Mouse (Mus musculus) erythroblast, embryonic 14.5 days (primary cell): ENCODE data around the gene Lrrc23. TPM values are rescaled to one million over a fixed set of nuclear protein-coding genes. Genes with fewer than 3 reads are reported as not detected.
"Not testable (repeated sequence)": the region's sequence is repeated elsewhere in the genome, so short reads cannot be mapped to it uniquely, and the experiment has no call there.

Experiments
- H3K27me3 ChIP-seq: 2 replicates; pipeline ENCODE4 v1.6.1; 2012; ENCODE audit warnings: inconsistent platforms; ENCODE audit not compliant: control insufficient read depth
- H3K36me3 ChIP-seq: 2 replicates; pipeline ENCODE4 v1.6.1; 2012; ENCODE audit warnings: mild to moderate bottlenecking, inconsistent platforms; ENCODE audit not compliant: control insufficient read depth
- H3K4me1 ChIP-seq: 2 replicates; pipeline ENCODE4 v1.6.1; 2012; ENCODE audit warnings: inconsistent platforms; ENCODE audit not compliant: control insufficient read depth
- H3K4me3 ChIP-seq: replicated peaks from 2 replicates; pipeline ENCODE3; 2012; ENCODE audit warnings: moderate library complexity, mild to moderate bottlenecking, inconsistent platforms
- H3K9me3 ChIP-seq: 2 replicates; pipeline ENCODE4 v1.6.1; 2012; ENCODE audit warnings: low read length, inconsistent platforms, mixed read lengths; ENCODE audit not compliant: control insufficient read depth
- GATA1 ChIP-seq: IDR thresholded peaks from 2 replicates; pipeline ENCODE4 v1.6.1; 2012; ENCODE audit warnings: low read length, inconsistent platforms, mixed read lengths
- TAL1 ChIP-seq: IDR thresholded peaks from 3 replicates; pipeline ENCODE4 v1.6.1; 2012; ENCODE audit warnings: low read length, inconsistent platforms, mixed read lengths
- polyA plus RNA-seq: library from polyadenylated mRNA; stranded (reverse); fragments of >175 nt; gene quantifications from 2 replicates; pipeline ENCODE4 v1.2.3, GENCODE M21; 2012

Lrrc23 gene
- polyA plus RNA-seq, 1 experiment = not detected

- peaks cover 50% of the 10 kb centered on the region for H3K4me1 ChIP-seq
- H3K27me3 ChIP-seq = no peaks in the 10 kb centered on the region
- H3K4me3 ChIP-seq = peak overlapping the region; percentile 84
- no peaks in the 10 kb centered on the region for H3K9me3 ChIP-seq
- peaks cover 80% of the 10 kb centered on the region for H3K36me3 ChIP-seq
- TF ChIP-seq TAL1 (no peak), GATA1 (no peak)
These were observed 34.9 kb upstream of the Lrrc23 start for GRCm38 (mm10) chr6:124814448-124814847.

GRCm38 (mm10) chr6:124813933-124814332 lies 34.4 kb upstream of the Lrrc23 start, which contains the start of gene Tpi1:
Tpi1 (minus strand) TSS chr6:124814296.
- Histone ChIP-seq H3K9me3 (no peaks in the 10 kb centered on the region), H3K36me3 (peaks cover 74% of the 10 kb centered on the region), H3K4me1 (peaks cover 55% of the 10 kb centered on the region), H3K27me3 (no peaks in the 10 kb centered on the region), H3K4me3 (peak within 1 kb of the TSS; percentile 84)
- TF ChIP-seq GATA1 (no peak), TAL1 (no peak)

GRCm38 (mm10) chr6:124813496-124813895 lies 34.0 kb upstream of the Lrrc23 start:
- TF ChIP-seq GATA1 (no peak), TAL1 (no peak)
- peaks cover 70% of the 10 kb centered on the region for H3K36me3 ChIP-seq
- H3K9me3 ChIP-seq = no peaks in the 10 kb centered on the region
- H3K4me3 ChIP-seq = peak overlapping the region; percentile 84
- H3K4me1 ChIP-seq = peaks cover 59% of the 10 kb centered on the region
- H3K27me3 ChIP-seq = no peaks in the 10 kb centered on the region

- peaks cover 66% of the 10 kb centered on the region for H3K4me1 ChIP-seq
- H3K4me3 ChIP-seq = peak overlapping the region; percentile 84
- H3K27me3 ChIP-seq = no peaks in the 10 kb centered on the region
- H3K36me3 ChIP-seq = peaks cover 64% of the 10 kb centered on the region
- TF ChIP-seq GATA1 (no peak), TAL1 (no peak)
- no peaks in the 10 kb centered on the region for H3K9me3 ChIP-seq
These were observed 33.3 kb upstream of the Lrrc23 start for GRCm38 (mm10) chr6:124812848-124813247.

GRCm38 (mm10) chr6:124811701-124812560 lies 32.4 kb upstream of the Lrrc23 start:
- H3K4me3 ChIP-seq = peak overlapping the region; percentile 84

GRCm38 (mm10) chr6:124811403-124811665 lies 31.8 kb upstream of the Lrrc23 start:
- no peak overlapping the region for H3K4me3 ChIP-seq
- H3K27me3 ChIP-seq = no peaks in the 10 kb centered on the region
- H3K4me1 ChIP-seq = peaks cover 75% of the 10 kb centered on the region
- peaks cover 48% of the 10 kb centered on the region for H3K36me3 ChIP-seq
- TF ChIP-seq TAL1 (no peak), GATA1 (no peak)
- no peaks in the 10 kb centered on the region for H3K9me3 ChIP-seq

More at GRCm38 (mm10) chr6:124811701-124812560, 32.4 kb upstream of the Lrrc23 start:
- peaks cover 70% of the 10 kb centered on the region for H3K4me1 ChIP-seq
- no peaks in the 10 kb centered on the region for H3K9me3 ChIP-seq
- no peaks in the 10 kb centered on the region for H3K27me3 ChIP-seq
- H3K36me3 ChIP-seq = peaks cover 54% of the 10 kb centered on the region
- TF ChIP-seq GATA1 (no peak), TAL1 (no peak)

- Histone ChIP-seq H3K4me1 (peaks cover 80% of the 10 kb centered on the region), H3K36me3 (peaks cover 43% of the 10 kb centered on the region)
- H3K9me3 ChIP-seq, H3K27me3 ChIP-seq, H3K4me3 ChIP-seq: not testable (repeated sequence)
These were observed 31.3 kb upstream of the Lrrc23 start for GRCm38 (mm10) chr6:124810566-124811402.

GRCm38 (mm10) chr6:124809775-124810538 lies 30.4 kb upstream of the Lrrc23 start:
- H3K4me1 ChIP-seq = peaks cover 85% of the 10 kb centered on the region
- peaks cover 35% of the 10 kb centered on the region for H3K36me3 ChIP-seq

More at GRCm38 (mm10) chr6:124809775-124810538, 30.4 kb upstream of the Lrrc23 start:
- H3K4me3 ChIP-seq = peak overlapping the region; percentile 72
- TF ChIP-seq GATA1 (no peak), TAL1 (no peak)
- no peaks in the 10 kb centered on the region for H3K27me3 ChIP-seq
- no peaks in the 10 kb centered on the region for H3K9me3 ChIP-seq
